Mouse (Mus musculus): ENCODE results near the gene Synpr. TPM values are rescaled to one million over a fixed set of nuclear protein-coding genes. Genes with fewer than 3 reads are reported as not detected.

Synpr gene
- polyA plus RNA-seq, 1 experiment from 2014 or later, result 35.9 TPM

GRCm38 (mm10) chr14:13294200-13294599, 9.6 kb downstream of the Synpr start:
- WGBS, result 84% methylated on average over 3 of the region's 3 CpGs
- H3K27me3 ChIP-seq, result no peaks in the 10 kb centered on the region
- H3K4me1 ChIP-seq (replicated peaks), result no peaks in the 10 kb centered on the region
- no peaks in the 10 kb centered on the region for H3K9me3 ChIP-seq
- H3K36me3 ChIP-seq, result no peaks in the 10 kb centered on the region
- H3K4me2 ChIP-seq, result no peak overlapping the region
- H3K27ac ChIP-seq, result no peak overlapping the region
- H3K4me3 ChIP-seq, result no peak overlapping the region
- no peak overlapping the region for H3K9ac ChIP-seq
- no peak for ATAC-seq (ENCODE audit: low FRiP score)

GRCm38 (mm10) chr14:13314323-13314722, 29.7 kb downstream of the Synpr start:
- Histone ChIP-seq H3K9me3 (no peaks in the 10 kb centered on the region), H3K4me2 (no peak overlapping the region), H3K27ac (no peak overlapping the region), H3K4me1 (replicated peaks) (no peaks in the 10 kb centered on the region), H3K27me3 (no peaks in the 10 kb centered on the region), H3K36me3 (no peaks in the 10 kb centered on the region), H3K4me3 (no peak overlapping the region), H3K9ac (no peak overlapping the region)
- WGBS, result 78% methylated on average over 1 of the region's 1 CpGs
- ATAC-seq (ENCODE audit: low FRiP score), result no peak

- no peak overlapping the region for H3K9ac ChIP-seq
- ATAC-seq (ENCODE audit: low FRiP score), result no peak
- no peaks in the 10 kb centered on the region for H3K27me3 ChIP-seq
- H3K36me3 ChIP-seq, result no peaks in the 10 kb centered on the region
- H3K9me3 ChIP-seq, result no peaks in the 10 kb centered on the region
- no peak overlapping the region for H3K4me3 ChIP-seq
- no peak overlapping the region for H3K27ac ChIP-seq
- H3K4me1 ChIP-seq (replicated peaks), result peaks cover 9% of the 10 kb centered on the region; the same call in 1 of the 2 replicates
- WGBS, result 88% methylated on average over 2 of the region's 2 CpGs
- no peak overlapping the region for H3K4me2 ChIP-seq
Measured at GRCm38 (mm10) chr14:13328461-13328860, 43.9 kb downstream of the Synpr start.

- no peak overlapping the region for H3K27ac ChIP-seq
- H3K36me3 ChIP-seq, result no peaks in the 10 kb centered on the region
- 56% methylated on average over 10 of the region's 10 CpGs for WGBS
- H3K27me3 ChIP-seq, result no peaks in the 10 kb centered on the region
- peak; percentile 37 for ATAC-seq (ENCODE audit: low FRiP score)
- H3K4me3 ChIP-seq, result no peak overlapping the region
- H3K9ac ChIP-seq, result no peak overlapping the region
- H3K9me3 ChIP-seq, result no peaks in the 10 kb centered on the region
- no peak overlapping the region for H3K4me2 ChIP-seq
- H3K4me1 ChIP-seq (replicated peaks), result peaks cover 17% of the 10 kb centered on the region; the same call in 1 of the 2 replicates
Measured at GRCm38 (mm10) chr14:13332497-13333306, 48.1 kb downstream of the Synpr start.

- Histone ChIP-seq H3K27ac (no peak overlapping the region), H3K4me2 (no peak overlapping the region), H3K27me3 (no peaks in the 10 kb centered on the region), H3K4me1 (replicated peaks) (peaks cover 17% of the 10 kb centered on the region; the same call in 1 of the 2 replicates), H3K9ac (no peak overlapping the region), H3K4me3 (no peak overlapping the region), H3K36me3 (no peaks in the 10 kb centered on the region), H3K9me3 (no peaks in the 10 kb centered on the region)
- peak; percentile 67 for ATAC-seq (ENCODE audit: low FRiP score)
- WGBS, result 44% methylated on average over 5 of the region's 5 CpGs
Measured at GRCm38 (mm10) chr14:13333372-13333771, 48.8 kb downstream of the Synpr start.

DNA sequence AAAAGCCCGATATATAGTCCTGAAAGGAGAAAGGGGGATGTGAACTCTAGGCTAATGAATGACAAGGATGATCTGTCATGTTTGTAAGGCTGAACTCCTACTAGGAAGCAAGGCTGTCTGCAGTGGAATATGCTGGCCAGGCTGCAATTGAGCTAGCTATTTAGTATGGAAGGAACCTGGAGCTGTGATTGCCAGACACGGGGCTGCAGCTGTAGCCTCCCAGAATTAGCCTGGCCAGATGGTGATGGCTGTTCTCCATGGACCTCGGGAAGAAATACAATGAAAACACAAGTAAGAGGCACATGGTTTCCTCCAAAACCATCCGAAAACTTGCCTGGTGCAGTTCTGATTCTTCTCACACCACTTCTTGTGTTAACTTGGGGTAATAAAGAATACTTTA, 51.6 kb downstream of the Synpr start:
- WGBS, result 54% methylated on average over 4 of the region's 4 CpGs
- no peak for ATAC-seq (ENCODE audit: low FRiP score)

DNA sequence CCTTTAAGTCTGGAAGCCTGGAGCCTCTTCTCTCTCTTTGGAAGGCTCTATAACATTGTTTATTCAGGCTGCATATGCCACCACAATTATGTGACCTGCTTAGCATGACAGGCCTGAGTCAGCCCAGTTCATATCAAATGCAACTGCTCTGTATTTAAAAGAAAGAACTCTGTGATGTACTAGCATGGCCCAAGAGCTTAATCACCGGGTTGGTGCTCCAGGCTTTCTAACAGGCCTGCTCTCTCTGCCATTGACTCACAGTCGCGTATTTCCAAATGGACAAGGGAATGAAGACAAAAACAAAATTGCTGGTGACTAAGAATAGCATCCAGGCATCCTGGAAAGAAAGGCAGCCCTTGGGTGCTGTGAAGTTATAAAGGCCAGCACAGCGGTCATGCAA, 56.1 kb downstream of the Synpr start:
- Histone ChIP-seq H3K27ac (no peak overlapping the region), H3K4me2 (no peak overlapping the region), H3K9me3 (no peaks in the 10 kb centered on the region), H3K4me1 (replicated peaks) (0 out of 2 replicates have a peak, but pooled peaks cover under 1% of the 10 kb centered on the region), H3K4me3 (no peak overlapping the region), H3K27me3 (no peaks in the 10 kb centered on the region), H3K36me3 (no peaks in the 10 kb centered on the region), H3K9ac (no peak overlapping the region)
- ATAC-seq (ENCODE audit: low FRiP score), result no peak
- WGBS, result 86% methylated on average over 4 of the region's 4 CpGs

More for the DNA sequence above, 51.6 kb downstream of the Synpr start:
- H3K4me1 ChIP-seq (replicated peaks), result peaks cover 17% of the 10 kb centered on the region; the same call in 1 of the 2 replicates
- no peaks in the 10 kb centered on the region for H3K36me3 ChIP-seq
- no peaks in the 10 kb centered on the region for H3K9me3 ChIP-seq
- no peak overlapping the region for H3K4me3 ChIP-seq
- H3K9ac ChIP-seq, result no peak overlapping the region
- H3K4me2 ChIP-seq, result no peak overlapping the region
- no peak overlapping the region for H3K27ac ChIP-seq
- no peaks in the 10 kb centered on the region for H3K27me3 ChIP-seq

GRCm38 (mm10) chr14:13344240-13344639, 59.7 kb downstream of the Synpr start:
- Histone ChIP-seq H3K4me2 (no peak overlapping the region), H3K9ac (no peak overlapping the region), H3K4me1 (replicated peaks) (no peaks in the 10 kb centered on the region), H3K36me3 (no peaks in the 10 kb centered on the region), H3K4me3 (no peak overlapping the region), H3K27me3 (no peaks in the 10 kb centered on the region), H3K9me3 (no peaks in the 10 kb centered on the region), H3K27ac (no peak overlapping the region)
- 81% methylated on average over 2 of the region's 2 CpGs for WGBS
- ATAC-seq (ENCODE audit: low FRiP score), result no peak

- ATAC-seq (ENCODE audit: low FRiP score), result no peak
- Histone ChIP-seq H3K9me3 (no peaks in the 10 kb centered on the region), H3K9ac (no peak overlapping the region), H3K27me3 (no peaks in the 10 kb centered on the region), H3K4me2 (no peak overlapping the region), H3K4me1 (replicated peaks) (no peaks in the 10 kb centered on the region), H3K36me3 (no peaks in the 10 kb centered on the region), H3K27ac (no peak overlapping the region), H3K4me3 (no peak overlapping the region)
- 56% methylated on average over 4 of the region's 4 CpGs for WGBS
Measured at GRCm38 (mm10) chr14:13349170-13349865, 64.7 kb downstream of the Synpr start.

GRCm38 (mm10) chr14:13354154-13354553, 69.6 kb downstream of the Synpr start:
- no peaks in the 10 kb centered on the region for H3K9me3 ChIP-seq
- H3K4me2 ChIP-seq, result no peak overlapping the region
- no peaks in the 10 kb centered on the region for H3K36me3 ChIP-seq
- no peaks in the 10 kb centered on the region for H3K27me3 ChIP-seq
- H3K9ac ChIP-seq, result no peak overlapping the region
- H3K27ac ChIP-seq, result no peak overlapping the region
- no peak for ATAC-seq (ENCODE audit: low FRiP score)
- H3K4me1 ChIP-seq (replicated peaks), result peaks cover 4% of the 10 kb centered on the region; the same call in 1 of the 2 replicates
- no peak overlapping the region for H3K4me3 ChIP-seq
- 34% methylated on average over 5 of the region's 5 CpGs for WGBS

DNA sequence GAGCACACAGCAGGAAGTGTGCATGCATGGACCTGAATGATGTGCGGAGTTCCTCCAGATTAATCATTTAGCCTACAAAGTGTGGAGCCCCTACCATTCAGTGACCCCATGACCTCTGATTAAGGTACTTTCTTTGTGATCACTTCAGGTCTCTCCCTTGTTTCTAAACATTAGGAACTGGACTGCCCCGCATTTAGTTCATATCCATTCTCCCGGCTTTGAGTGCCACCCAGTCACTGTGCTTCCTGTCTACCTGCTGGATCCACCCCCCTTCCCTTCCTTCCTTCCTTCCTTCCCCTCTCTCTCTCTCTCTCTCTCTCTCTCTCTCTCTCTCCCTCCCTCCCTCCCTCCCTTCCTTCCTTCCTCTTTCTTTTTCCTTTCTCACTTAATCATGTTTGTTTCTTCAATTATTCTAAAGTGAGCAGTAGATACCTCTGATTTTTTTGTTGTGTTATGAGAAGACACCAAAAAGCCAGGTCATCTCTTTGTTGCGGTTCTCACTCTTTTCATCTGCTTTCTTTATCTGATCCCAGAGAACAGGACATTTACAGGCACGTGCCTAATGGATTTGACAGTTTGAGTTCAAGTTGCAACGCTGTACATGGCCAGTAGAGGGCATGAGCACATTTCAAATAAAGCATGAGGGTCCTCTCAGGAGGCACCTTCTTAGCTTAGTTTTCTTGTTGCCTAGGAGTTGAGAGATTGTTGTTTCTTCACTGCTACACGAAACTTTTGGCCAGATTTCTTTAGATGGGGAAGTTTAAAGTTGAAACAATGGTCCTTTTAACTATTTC, 71.2 kb downstream of the Synpr start:
- Histone ChIP-seq H3K27ac (no peak overlapping the region), H3K27me3 (no peaks in the 10 kb centered on the region), H3K4me1 (replicated peaks) (peaks cover 4% of the 10 kb centered on the region; the same call in 1 of the 2 replicates), H3K9ac (no peak overlapping the region), H3K36me3 (no peaks in the 10 kb centered on the region), H3K4me3 (no peak overlapping the region), H3K9me3 (no peaks in the 10 kb centered on the region), H3K4me2 (no peak overlapping the region)
- peak; percentile 72 for ATAC-seq (ENCODE audit: low FRiP score)
- WGBS, result 12% methylated on average over 7 of the region's 7 CpGs

- Histone ChIP-seq H3K27me3 (no peaks in the 10 kb centered on the region), H3K9ac (no peak overlapping the region), H3K4me1 (replicated peaks) (peaks cover 4% of the 10 kb centered on the region; the same call in 1 of the 2 replicates), H3K36me3 (no peaks in the 10 kb centered on the region), H3K9me3 (no peaks in the 10 kb centered on the region), H3K4me3 (no peak overlapping the region), H3K27ac (no peak overlapping the region), H3K4me2 (no peak overlapping the region)
- ATAC-seq (ENCODE audit: low FRiP score), result peak; percentile 36; the same call in 1 of the 2 replicates
- WGBS, result 53% methylated on average over 5 of the region's 5 CpGs
Measured at GRCm38 (mm10) chr14:13357101-13357667, 72.6 kb downstream of the Synpr start.
